Mouse (Mus musculus) hindbrain, embryonic 16.5 days (tissue): Measurements from ENCODE around the gene Lipc. TPM values are rescaled to one million over a fixed set of nuclear protein-coding genes. Genes with fewer than 3 reads are reported as not detected.

Source experiments
- ATAC-seq: fragments of 200-750 bp; cut with Nextera tagmentation; 2 replicates; pipeline ENCODE4 v1.8.0; 2017; ENCODE audit warnings: moderate TSS enrichment, moderate library complexity
- H3K27ac ChIP-seq: fragments of 300-500 bp; sonication (generic); 2 replicates; pipeline ENCODE4 v1.5.1; 2014; ENCODE audit warnings: low read depth, mild to moderate bottlenecking, control low read depth, low read length, moderate library complexity
- H3K27me3 ChIP-seq: fragments of 300-500 bp; sonication (generic); replicated peaks from 2 replicates; pipeline ENCODE4 v1.6.1; 2014; ENCODE audit warnings: low read length; ENCODE audit not compliant: control insufficient read depth, insufficient read depth
- H3K36me3 ChIP-seq: fragments of 300-500 bp; sonication (generic); 2 replicates; pipeline ENCODE4 v1.6.1; 2014; ENCODE audit warnings: mild to moderate bottlenecking, low read length, moderate library complexity, mixed read lengths; ENCODE audit not compliant: control insufficient read depth, insufficient read depth
- H3K4me1 ChIP-seq: fragments of 300-500 bp; sonication (generic); 2 replicates; pipeline ENCODE4 v1.6.1; 2014; ENCODE audit warnings: low read depth, low read length; ENCODE audit not compliant: control insufficient read depth, insufficient read depth
- H3K4me2 ChIP-seq: fragments of 300-500 bp; sonication (generic); 2 replicates; pipeline ENCODE4 v1.6.1; 2014; ENCODE audit warnings: mild to moderate bottlenecking, low read length, control low read depth, moderate library complexity
- H3K4me3 ChIP-seq: fragments of 300-500 bp; sonication (generic); 2 replicates; pipeline ENCODE4 v1.5.1; 2014; ENCODE audit warnings: mild to moderate bottlenecking, low read length, control low read depth, moderate library complexity
- H3K9ac ChIP-seq: fragments of 300-500 bp; sonication (generic); 2 replicates; pipeline ENCODE4 v1.6.1; 2014; ENCODE audit warnings: low read depth, mild to moderate bottlenecking, control low read depth, low read length, moderate library complexity
- H3K9me3 ChIP-seq: fragments of 300-500 bp; sonication (generic); 2 replicates; pipeline ENCODE4 v1.6.1; 2014; ENCODE audit warnings: mild to moderate bottlenecking, low read length, moderate library complexity; ENCODE audit not compliant: control insufficient read depth
- WGBS: fragments of 180-500 bp; shearing (Covaris S2); extraction: QIAGEN DNeasy Blood & Tissue Kit; methylation state at CpG from one replicate; pipeline ENCODE4 v1.1.7; 2014; 5-methylcytosine and 5-hydroxymethylcytosine counted together
- microRNA-seq: library from miRNA; unstranded; fragments of <30 nt; microRNA quantifications from one replicate; pipeline ENCODE4, GENCODE M21; 2017
- polyA plus RNA-seq: library from polyadenylated mRNA; unstranded; fragments of >200 nt; fragmentation: Nextera tagmentation; extraction: Ambion mirVana; gene quantifications from 2 replicates; pipeline ENCODE4 v1.2.1, GENCODE M21; 2015

Lipc gene
- polyA plus RNA-seq, 1 experiment from 2014 or later = 0.26 TPM

- Histone ChIP-seq H3K4me2 (no peak overlapping the region), H3K4me3 (no peak overlapping the region), H3K36me3 (no peaks in the 10 kb centered on the region; the same call in 1 of the 2 replicates), H3K27ac (no peak overlapping the region), H3K9ac (no peak overlapping the region), H3K27me3 (no peaks in the 10 kb centered on the region), H3K4me1 (no peaks in the 10 kb centered on the region), H3K9me3 (no peaks in the 10 kb centered on the region)
- WGBS = 96% methylated on average over 2 of the region's 2 CpGs
- no peak for ATAC-seq
Measured at GRCm38 (mm10) chr9:70775517-70775916, 176.5 kb downstream of the Lipc start.

- 91% methylated on average over 5 of the region's 5 CpGs for WGBS
- no peak overlapping the region for H3K27ac ChIP-seq
- H3K4me2 ChIP-seq = no peak overlapping the region
- no peak overlapping the region for H3K9ac ChIP-seq
- H3K4me1 ChIP-seq = no peaks in the 10 kb centered on the region
- H3K27me3 ChIP-seq = no peaks in the 10 kb centered on the region
- no peaks in the 10 kb centered on the region for H3K9me3 ChIP-seq
- no peak for ATAC-seq
- H3K36me3 ChIP-seq = peaks cover 8% of the 10 kb centered on the region; the same call in 1 of the 2 replicates
- H3K4me3 ChIP-seq = no peak overlapping the region
Measured at GRCm38 (mm10) chr9:70760974-70761373, 191.1 kb downstream of the Lipc start.

- WGBS = 92% methylated on average over 3 of the region's 3 CpGs
- ATAC-seq = no peak
- H3K36me3 ChIP-seq = 0 out of 2 replicates have a peak, but pooled peaks cover 2% of the 10 kb centered on the region
Measured at GRCm38 (mm10) chr9:70751504-70752222, 200.4 kb downstream of the Lipc start.

More at GRCm38 (mm10) chr9:70751504-70752222, 200.4 kb downstream of the Lipc start:
- H3K27me3 ChIP-seq = no peaks in the 10 kb centered on the region
- H3K27ac ChIP-seq = no peak overlapping the region
- H3K4me3 ChIP-seq = no peak overlapping the region
- H3K4me2 ChIP-seq = no peak overlapping the region
- no peaks in the 10 kb centered on the region for H3K9me3 ChIP-seq
- H3K9ac ChIP-seq = no peak overlapping the region
- no peaks in the 10 kb centered on the region for H3K4me1 ChIP-seq

Small RNAs within 50 kb of the gene (microRNA-seq; reads per million reads assigned to microRNA genes)
- gene Gm25149 = not detected

Other genes with a start within 250 kb of the Lipc start
- 1.3 and 1.9 TPM in 2 replicates for gene Aqp9, start 216.5 kb upstream of the Lipc start, polyA plus RNA-seq